In the genomic region with DNA sequence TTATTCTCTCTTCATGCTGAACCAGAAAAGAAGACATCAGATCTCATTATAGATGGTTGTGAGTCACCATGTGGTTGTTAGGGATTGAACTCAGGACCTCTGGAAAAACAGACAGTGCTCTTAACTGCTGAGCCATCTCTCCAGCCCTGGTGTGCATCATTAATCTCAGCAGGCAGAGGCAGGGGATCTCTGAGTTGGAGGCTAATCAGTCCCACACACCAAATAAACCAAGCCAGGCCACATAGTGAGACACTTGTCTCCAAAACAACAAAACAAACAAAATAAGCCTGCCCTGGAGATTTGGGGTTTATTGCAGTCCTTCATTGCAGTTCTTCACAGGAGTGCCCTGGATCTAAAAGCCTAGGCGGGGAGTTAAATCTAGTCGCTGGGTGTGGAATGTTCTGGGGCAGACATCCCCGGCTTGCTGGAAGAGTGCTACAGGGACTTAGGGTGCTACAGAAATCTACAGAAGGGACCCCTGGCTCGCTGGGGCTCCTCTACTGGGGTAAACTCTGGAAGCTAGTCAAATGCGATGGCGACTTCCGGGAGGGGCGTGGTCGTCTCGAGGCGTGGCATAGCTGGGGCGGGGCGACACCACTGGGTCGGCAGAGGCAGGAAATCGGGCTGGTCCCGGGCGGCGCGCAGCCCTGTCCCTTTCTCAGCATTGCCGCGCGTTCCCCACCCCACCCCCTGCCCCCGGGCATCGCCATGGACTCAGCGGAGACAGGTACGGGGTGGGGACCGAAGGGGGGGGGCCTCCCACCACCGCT, we compare ENCODE assay signal across 7 mouse cellular contexts. TPM values are rescaled to one million over a fixed set of nuclear protein-coding genes. Genes with fewer than 3 reads are reported as not detected.
DNase-seq lines count a peak whose midpoint lies in the region; ATAC-seq and TF ChIP-seq lines count a peak whose summit lies in the region.

Gmip (plus strand) TSS at position 586 of the 770 bp plus-strand sequence.

- H3K27ac ChIP-seq in midbrain, embryonic 10.5 days (replicated peaks): peak within 1 kb of the TSS; percentile 69
- H3K27ac ChIP-seq in small intestine, adult 2 months (ENCODE audit: insufficient read depth, low read depth, low read length): peak within 1 kb of the TSS; percentile 17

- no peaks in the 10 kb centered on the region for H3K27me3 ChIP-seq in midbrain, embryonic 10.5 days (ENCODE audit: low read depth, poor library complexity, severe bottlenecking)
- no peaks in the 10 kb centered on the region for H3K27me3 ChIP-seq in small intestine, adult 2 months (ENCODE audit: control insufficient read depth, insufficient read depth, low read length)

- H3K4me1 ChIP-seq in midbrain, embryonic 10.5 days: peaks cover 17% of the 10 kb centered on the region
- peaks cover 5% of the 10 kb centered on the region; the same call in 1 of the 2 replicates for H3K4me1 ChIP-seq in small intestine, adult 2 months (ENCODE audit: control insufficient read depth, insufficient read depth, insufficient read length, low read length)

- ATAC-seq in inflammation-experienced regulatory T-cells, adult 6 months: peak; percentile 94

- TF ChIP-seq POLR2A in small intestine, adult 2 months (IDR thresholded peaks at IDR 0.05; ENCODE audit: low read depth, low read length): peak; percentile 67; the same call in 1 of the 2 replicates

- peak within 1 kb of the TSS; percentile 65 for H3K4me3 ChIP-seq in midbrain, embryonic 10.5 days
- peak within 1 kb of the TSS; percentile 89 for H3K4me3 ChIP-seq in small intestine, adult 2 months (ENCODE audit: low read depth, low read length)

- TF ChIP-seq CTCF in small intestine, adult 2 months (IDR thresholded peaks at IDR 0.05; ENCODE audit: extremely low read depth, insufficient read length, insufficient replicate concordance, low read depth, low read length): no peak

- H3K9me3 ChIP-seq in midbrain, embryonic 10.5 days (replicated peaks): no peaks in the 10 kb centered on the region

- H3K36me3 ChIP-seq in midbrain, embryonic 10.5 days: peaks cover 60% of the 10 kb centered on the region
- peaks cover 56% of the 10 kb centered on the region for H3K36me3 ChIP-seq in small intestine, adult 2 months (ENCODE audit: control insufficient read depth, insufficient read depth, low read length)

- DNase-seq in NIH3T3 (ENCODE audit: low read depth): peak; percentile 85
- peak; percentile 63 for DNase-seq in c-Kit-positive CD71-positive TER-119-positive erythroid progenitor cells, embryonic 14.5 days (ENCODE audit: low spot score)
- peak; percentile 74 for DNase-seq in gastrocnemius, postnatal 25 days
- DNase-seq in left cerebral cortex, postnatal 4 days: peak; percentile 64
- peak; percentile 75 for DNase-seq in midbrain, embryonic 10.5 days (ENCODE audit: low spot score)

- intact Hi-C loops in left cerebral cortex, postnatal 4 days (cut with DNase I): no loop called here

- WGBS in midbrain, embryonic 10.5 days: 6% methylated on average over 28 of the region's 28 CpGs
- WGBS in small intestine, adult 2 months: 4% methylated on average over 28 of the region's 28 CpGs

RNA-seq across cellular contexts. Expression of gene Gmip, which starts in this region (rescaled TPM):
- total RNA-seq in gastrocnemius, postnatal 25 days (2021): 1 to 10 TPM; 1.8 to 3.8 TPM
- polyA plus RNA-seq in inflammation-experienced regulatory T-cells, adult 6 months (2017; shearing (Covaris generic)): 100 to 1,000 TPM in 1 of 3 experiments, 10 to 100 TPM in 2; 53.2 to 105 (median 79.3) TPM
- total RNA-seq in left cerebral cortex, postnatal 4 days (2021): 10 to 100 TPM; 89.6 to 94.1 TPM
- polyA plus RNA-seq in midbrain, embryonic 10.5 days (2016; fragmentation: Nextera tagmentation; extraction: Ambion mirVana): 7.7 and 9.7 TPM in 2 replicates
- 36.8 and 58.3 TPM in 2 replicates for polyA plus RNA-seq in small intestine, adult 2 months (2012; rRNA removed)

Comparison
In these comparisons a context has a peak if more than half of its experiments do, and no peak if none do; other contexts are left out.
1. Peak in every context shown above with its lines: DNase-seq, ATAC-seq, H3K4me3 ChIP-seq and H3K27ac ChIP-seq.
2. RNA of gene Gmip (total RNA-seq): 89.6 to 94.1 TPM in left cerebral cortex, postnatal 4 days; 1.8 to 3.8 TPM in gastrocnemius, postnatal 25 days; every median in the first group is over 10 times any median in the second.